Mouse (Mus musculus): Measurements from ENCODE around the gene Srsf4. TPM values are rescaled to one million over a fixed set of nuclear protein-coding genes. Genes with fewer than 3 reads are reported as not detected.

Srsf4 gene
- 10 to 100 TPM; 70.3 to 76.8 TPM for total RNA-seq (2021)

- intact Hi-C loops (cut with DNase I) = no loop called here
- DNase-seq (ENCODE audit: low spot score in 2 of 2) = peak; percentile 89 to 95
Measured at GRCm38 (mm10) chr4:131873293-131874168, at the start of gene Srsf4. Gene Srsf4 (plus strand): TSS chr4:131873617.

GRCm38 (mm10) chr4:131824939-131825338 lies 48.5 kb upstream of the Srsf4 start:
- no peak for DNase-seq (ENCODE audit: low spot score in 2 of 2)
- intact Hi-C loops (cut with DNase I) = loop anchor here (10.0 kb wide), 1 partner anchor 310 kb away; no protein-coding TSS in a partner anchor

GRCm38 (mm10) chr4:131825830-131826229 lies 47.6 kb upstream of the Srsf4 start:
- intact Hi-C loops (cut with DNase I) = loop anchor here (10.0 kb wide), 1 partner anchor 311 kb away; no protein-coding TSS in a partner anchor
- no peak for DNase-seq (ENCODE audit: low spot score in 2 of 2)

GRCm38 (mm10) chr4:131826905-131827304 lies 46.5 kb upstream of the Srsf4 start:
- intact Hi-C loops (cut with DNase I) = loop anchor here (10.0 kb wide), 1 partner anchor 312 kb away; no protein-coding TSS in a partner anchor
- no peak for DNase-seq (ENCODE audit: low spot score in 2 of 2)

GRCm38 (mm10) chr4:131829123-131829522 lies 44.3 kb upstream of the Srsf4 start:
- no peak for DNase-seq (ENCODE audit: low spot score in 2 of 2)
- intact Hi-C loops (cut with DNase I) = loop anchor here (10.0 kb wide), 1 partner anchor 314 kb away; no protein-coding TSS in a partner anchor

GRCm38 (mm10) chr4:131831546-131832045 lies 41.8 kb upstream of the Srsf4 start:
- no peak for DNase-seq (ENCODE audit: low spot score in 2 of 2)
- intact Hi-C loops (cut with DNase I) = loop anchor here (10.0 kb wide), 1 partner anchor 347 kb away; no protein-coding TSS in a partner anchor

GRCm38 (mm10) chr4:131832759-131833407 lies 40.5 kb upstream of the Srsf4 start:
- DNase-seq (ENCODE audit: low spot score in 2 of 2) = no peak
- intact Hi-C loops (cut with DNase I) = loop anchor here (10.0 kb wide), 1 partner anchor 348 kb away; no protein-coding TSS in a partner anchor

GRCm38 (mm10) chr4:131833971-131834609 lies 39.3 kb upstream of the Srsf4 start:
- intact Hi-C loops (cut with DNase I) = loop anchor here (10.0 kb wide), 1 partner anchor 349 kb away; no protein-coding TSS in a partner anchor
- DNase-seq (ENCODE audit: low spot score in 2 of 2) = no peak

GRCm38 (mm10) chr4:131836351-131836881 lies 37.0 kb upstream of the Srsf4 start:
- intact Hi-C loops (cut with DNase I) = loop anchor here (5.0 to 10.0 kb wide), 5 partner anchors 54 to 584 kb away; no protein-coding TSS in a partner anchor
- peak in 1 of 2 experiments; percentile 25 for DNase-seq (ENCODE audit: low spot score in 2 of 2)

GRCm38 (mm10) chr4:131836891-131837491 lies 36.4 kb upstream of the Srsf4 start:
- intact Hi-C loops (cut with DNase I) = loop anchor here (5.0 to 10.0 kb wide), 5 partner anchors 55 to 585 kb away; no protein-coding TSS in a partner anchor

GRCm38 (mm10) chr4:131837872-131838524 lies 35.4 kb upstream of the Srsf4 start, which contains the start of gene Ptpru:
Gene Ptpru (minus strand): TSS chr4:131838288.
- peak; percentile 89 for DNase-seq (ENCODE audit: low spot score in 2 of 2)
- intact Hi-C loops (cut with DNase I) = loop anchor here (1.0 to 10.0 kb wide), 6 partner anchors 56 to 878 kb away; no protein-coding TSS in a partner anchor

More at GRCm38 (mm10) chr4:131836891-131837491, 36.4 kb upstream of the Srsf4 start:
- peak; percentile 25 to 47 for DNase-seq (ENCODE audit: low spot score in 2 of 2)

GRCm38 (mm10) chr4:131843290-131843743 lies 30.1 kb upstream of the Srsf4 start, which contains the start of gene Mecr:
Gene Mecr (plus strand): TSS chr4:131843470.
- DNase-seq (ENCODE audit: low spot score in 2 of 2) = peak; percentile 92 to 94
- intact Hi-C loops (cut with DNase I) = loop anchor here (10.0 kb wide), 1 partner anchor 949 kb away; no protein-coding TSS in a partner anchor

- intact Hi-C loops (cut with DNase I) = loop anchor here (10.0 kb wide), 1 partner anchor 951 kb away; no protein-coding TSS in a partner anchor
- no peak for DNase-seq (ENCODE audit: low spot score in 2 of 2)
Measured at GRCm38 (mm10) chr4:131845991-131846778, 27.2 kb upstream of the Srsf4 start.

GRCm38 (mm10) chr4:131848082-131848481 lies 25.3 kb upstream of the Srsf4 start:
- intact Hi-C loops (cut with DNase I) = loop anchor here (10.0 kb wide), 1 partner anchor 953 kb away; no protein-coding TSS in a partner anchor
- no peak for DNase-seq (ENCODE audit: low spot score in 2 of 2)

- intact Hi-C loops (cut with DNase I) = loop anchor here (10.0 kb wide), 2 partner anchors 955 to 1875 kb away; no protein-coding TSS in a partner anchor
- DNase-seq (ENCODE audit: low spot score in 2 of 2) = peak; percentile 39 to 47
Measured at GRCm38 (mm10) chr4:131849986-131850638, 23.3 kb upstream of the Srsf4 start.

GRCm38 (mm10) chr4:131854950-131855349 lies 18.5 kb upstream of the Srsf4 start:
- no peak for DNase-seq (ENCODE audit: low spot score in 2 of 2)
- intact Hi-C loops (cut with DNase I) = loop anchor here (10.0 kb wide), 1 partner anchor 1880 kb away; no protein-coding TSS in a partner anchor
